Mouse (Mus musculus) cerebellum, adult 8-10 months (tissue): Measurements from ENCODE around the gene Srgap1.
"Not testable (repeated sequence)": the region's sequence is repeated elsewhere in the genome, so short reads cannot be mapped to it uniquely, and the experiment has no call there.

Experiments used
- DNase-seq: peaks from one replicate; pipeline ENCODE4 v3.0.0; 2022

Srgap1 gene

DNA sequence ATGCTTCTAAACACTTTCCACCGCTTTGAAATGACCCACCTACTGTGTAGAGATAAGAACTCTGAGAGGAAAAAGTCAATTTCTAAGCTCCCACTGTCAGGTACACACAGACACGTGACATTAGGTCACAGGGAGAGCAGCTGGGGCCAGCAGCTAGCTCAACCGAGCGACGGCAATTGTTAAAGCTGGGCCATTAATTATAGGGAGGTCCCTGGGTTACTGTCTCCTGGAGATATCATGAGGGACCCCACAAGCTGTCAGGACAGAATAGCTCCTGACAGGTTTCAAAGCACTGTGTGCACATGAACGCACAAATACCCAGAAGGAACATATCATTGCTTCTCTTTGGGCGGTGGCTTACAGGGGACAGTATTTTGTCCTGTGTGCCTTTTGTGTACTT lies 229.1 kb downstream of the Srgap1 start:
- DNase-seq, result no peak

DNA sequence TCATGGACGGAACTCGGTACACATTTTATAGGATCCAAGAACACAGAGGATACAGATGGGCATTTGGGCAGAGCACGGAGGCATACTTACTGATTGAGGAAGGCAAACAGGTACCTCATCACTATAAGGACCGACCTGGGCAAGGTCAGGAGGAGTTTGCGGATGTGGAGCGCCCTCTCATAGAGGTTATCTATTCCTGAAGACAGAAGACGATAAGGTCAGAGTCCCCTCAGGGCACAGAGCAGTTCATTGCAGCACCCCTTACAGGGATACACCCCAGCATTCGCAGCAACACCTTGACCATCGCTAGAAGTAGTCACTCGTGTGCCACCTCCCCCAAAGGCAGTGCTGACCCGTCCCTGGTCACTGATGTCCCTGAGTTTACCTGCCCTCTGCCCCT lies 239.3 kb downstream of the Srgap1 start:
- no peak for DNase-seq

DNA sequence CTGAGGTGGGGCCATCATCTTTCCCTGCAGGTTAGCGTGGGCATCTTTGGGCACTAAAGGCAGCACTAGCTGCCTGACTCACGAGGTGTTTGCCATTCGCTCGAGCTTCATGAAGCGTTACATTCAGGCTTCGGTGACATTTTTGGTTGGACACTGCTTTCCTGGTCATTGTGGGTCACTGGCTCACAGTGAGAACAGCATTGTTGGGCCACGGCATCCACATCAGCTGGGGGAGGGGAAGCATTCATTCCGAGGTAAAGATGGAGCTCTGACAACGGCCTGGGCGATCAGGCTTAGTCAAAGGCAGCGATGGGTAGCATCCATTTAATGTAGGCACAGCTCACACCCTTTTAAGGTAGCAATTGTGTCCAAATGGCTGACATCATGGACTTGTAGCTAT lies 240.3 kb downstream of the Srgap1 start:
- DNase-seq, result no peak

DNA sequence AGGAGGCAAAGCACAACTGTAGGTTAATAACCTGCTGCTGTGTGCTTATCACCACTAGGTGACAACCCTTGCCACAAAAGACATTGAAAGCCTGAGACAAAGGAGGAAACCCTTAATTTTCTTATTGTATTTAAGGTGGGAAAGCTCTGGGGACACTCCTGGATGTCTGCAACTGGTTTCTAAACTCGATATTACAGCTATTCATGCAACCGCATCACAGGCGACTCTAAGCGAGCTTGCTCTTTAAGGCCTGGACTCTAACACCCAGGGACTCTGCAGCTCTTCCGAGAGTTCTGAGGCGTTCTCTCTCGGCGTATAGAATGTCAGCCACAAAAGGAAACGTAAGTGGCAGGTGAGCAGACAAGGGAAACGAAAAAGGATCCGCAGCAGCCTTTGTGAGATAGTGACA lies 241.2 kb downstream of the Srgap1 start:
- no peak for DNase-seq

DNA sequence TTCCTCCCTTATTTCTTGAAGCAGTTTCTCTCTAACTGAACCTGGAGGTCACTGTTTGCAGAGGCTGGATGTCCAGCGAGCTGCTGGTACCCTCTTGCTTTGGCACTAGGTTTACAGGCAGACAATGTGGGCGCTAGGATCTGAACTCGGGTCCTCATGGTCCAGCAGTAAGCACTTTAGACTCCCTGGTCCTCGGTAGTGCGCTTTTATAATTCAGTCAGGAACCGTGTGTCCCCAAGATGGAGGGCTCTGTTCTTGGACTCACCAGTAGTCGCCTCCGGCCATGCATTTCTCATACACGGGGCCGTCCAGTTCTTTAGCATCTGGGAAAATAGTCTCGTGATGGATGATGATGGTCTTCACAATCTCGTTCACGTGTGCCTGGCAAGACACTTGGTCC lies 242.6 kb downstream of the Srgap1 start:
- no peak for DNase-seq

DNA sequence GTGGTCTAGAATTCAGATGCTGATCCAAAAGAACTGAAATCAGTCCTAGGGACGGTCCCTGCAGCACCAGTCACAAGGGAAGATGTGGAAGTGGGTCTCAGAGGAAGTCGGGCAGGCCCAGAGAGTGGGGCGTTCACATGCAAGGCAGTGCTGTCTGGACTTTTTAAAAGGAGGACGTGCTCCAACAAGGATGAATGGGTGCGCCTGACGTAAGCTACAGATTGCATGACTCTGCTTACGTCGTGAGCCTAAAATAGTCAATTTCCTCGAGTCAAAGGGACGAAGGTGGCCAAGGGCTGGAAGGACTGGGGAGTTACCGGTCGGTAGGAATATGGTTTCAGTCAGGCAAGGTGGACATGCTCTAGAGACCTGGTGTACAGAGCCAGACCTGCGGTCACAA lies 247.1 kb downstream of the Srgap1 start:
- no peak for DNase-seq

DNA sequence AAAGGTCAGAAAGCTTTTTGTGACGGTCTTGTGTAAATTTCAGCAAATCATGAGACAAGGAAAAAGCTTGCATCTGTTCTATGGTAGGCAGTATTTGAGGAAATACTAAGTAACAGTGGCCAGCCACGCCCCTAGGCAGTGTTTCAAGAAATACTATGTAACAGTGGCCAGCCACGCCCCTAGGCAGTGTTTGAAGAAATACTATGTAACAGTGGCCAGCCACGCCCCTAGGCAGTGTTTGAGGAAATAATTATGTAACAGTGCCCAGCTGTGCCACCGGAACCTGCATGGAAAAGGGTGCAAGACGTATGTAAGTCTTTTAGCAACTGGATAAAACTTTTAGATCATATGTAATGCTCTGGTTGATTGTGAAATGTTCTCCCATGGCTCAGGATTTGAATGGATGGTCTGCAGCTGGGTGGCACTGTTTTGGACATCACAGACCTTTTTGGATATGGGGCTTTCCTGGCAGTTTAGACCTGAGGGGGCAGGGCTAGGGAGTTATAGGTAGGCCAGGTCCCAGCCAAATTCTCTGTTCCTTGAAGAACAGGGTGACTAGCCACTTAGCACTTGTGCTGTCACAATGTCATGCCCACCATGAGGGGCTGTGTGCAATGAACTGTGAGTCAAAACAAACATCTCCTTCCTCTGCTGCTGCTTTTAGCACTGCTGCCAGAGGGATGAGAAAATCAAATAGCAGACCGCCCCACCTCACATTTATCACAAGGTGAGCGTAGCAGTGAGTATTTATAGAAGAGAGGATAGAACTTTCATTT lies 250.9 kb downstream of the Srgap1 start:
- no peak for DNase-seq

DNA sequence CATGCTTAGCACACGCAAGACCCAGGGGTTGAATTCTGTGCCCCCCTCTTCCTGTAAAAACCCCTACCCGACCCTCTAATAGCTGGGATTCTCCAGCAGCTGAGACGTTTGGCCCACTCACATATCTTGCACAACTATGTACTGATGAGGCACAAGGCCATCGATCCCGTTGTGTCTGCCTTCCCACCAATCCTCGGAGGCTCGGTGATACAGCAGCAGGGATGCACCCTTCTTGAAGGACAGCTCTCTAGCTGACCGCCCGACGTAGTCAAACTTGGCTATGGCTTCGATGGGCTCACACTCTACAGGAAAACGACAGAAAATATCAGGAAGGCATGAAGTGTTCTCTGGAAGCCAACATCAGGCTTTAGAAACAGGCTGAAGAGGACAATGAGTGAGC lies 252.6 kb downstream of the Srgap1 start:
- no peak for DNase-seq

DNA sequence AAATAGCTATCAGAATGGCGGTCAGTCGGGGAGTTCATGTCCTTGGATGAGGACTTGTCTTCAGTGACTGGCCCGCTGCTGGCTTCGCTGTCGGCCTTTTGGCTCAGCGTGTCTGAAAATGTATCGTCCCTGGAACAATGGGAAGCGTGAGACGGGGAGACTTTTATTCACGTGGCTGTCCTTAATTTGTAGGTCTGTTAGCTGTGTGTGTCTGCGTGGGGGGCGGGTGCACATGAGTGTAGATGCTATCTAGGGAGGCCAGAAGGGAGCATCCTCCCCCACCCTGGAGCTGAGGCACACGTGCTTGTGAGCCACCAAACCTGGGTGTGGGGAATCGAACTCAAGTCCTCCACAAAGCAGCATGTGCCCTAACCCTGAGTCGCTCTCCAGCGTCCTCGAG lies 254.5 kb downstream of the Srgap1 start:
- no peak for DNase-seq

DNA sequence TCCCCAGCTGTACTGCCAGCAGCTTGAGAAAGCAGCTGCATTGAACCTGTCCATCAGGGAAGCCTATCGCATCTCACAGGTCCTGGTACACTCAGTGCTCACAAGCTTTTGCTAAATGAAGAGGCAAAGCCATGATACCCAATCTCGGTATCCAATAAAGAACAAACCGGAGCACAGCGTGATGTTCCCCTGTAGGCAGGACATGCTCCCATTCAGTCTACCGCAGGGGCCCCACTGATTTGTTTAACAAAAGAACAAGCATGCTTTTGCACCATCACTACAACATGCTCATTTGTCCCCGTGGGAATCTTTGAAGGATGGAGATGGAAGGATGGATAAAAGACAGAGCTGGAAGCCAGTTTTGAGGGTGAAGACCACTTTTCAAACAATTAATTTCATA lies 257.0 kb downstream of the Srgap1 start:
- DNase-seq, result no peak

DNA sequence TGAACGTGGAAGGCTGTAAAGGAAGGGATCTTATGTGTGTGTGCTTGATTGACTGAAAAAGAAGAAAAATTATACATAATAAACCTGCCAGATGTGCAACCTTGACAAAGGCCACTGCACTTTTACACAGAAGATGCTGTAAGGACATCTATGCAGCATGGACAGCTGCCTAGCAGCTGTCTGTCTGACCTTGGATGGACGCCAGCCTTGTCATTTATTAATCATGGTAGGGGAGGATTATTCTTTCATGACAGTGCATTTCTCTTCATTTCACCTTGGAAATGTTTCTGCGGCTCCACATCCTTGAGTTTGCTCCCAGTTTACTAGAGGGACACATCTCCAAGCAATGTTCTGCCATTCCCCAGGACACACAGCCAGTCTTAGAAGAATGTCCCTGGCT lies 258.6 kb downstream of the Srgap1 start:
- DNase-seq, result no peak

DNA sequence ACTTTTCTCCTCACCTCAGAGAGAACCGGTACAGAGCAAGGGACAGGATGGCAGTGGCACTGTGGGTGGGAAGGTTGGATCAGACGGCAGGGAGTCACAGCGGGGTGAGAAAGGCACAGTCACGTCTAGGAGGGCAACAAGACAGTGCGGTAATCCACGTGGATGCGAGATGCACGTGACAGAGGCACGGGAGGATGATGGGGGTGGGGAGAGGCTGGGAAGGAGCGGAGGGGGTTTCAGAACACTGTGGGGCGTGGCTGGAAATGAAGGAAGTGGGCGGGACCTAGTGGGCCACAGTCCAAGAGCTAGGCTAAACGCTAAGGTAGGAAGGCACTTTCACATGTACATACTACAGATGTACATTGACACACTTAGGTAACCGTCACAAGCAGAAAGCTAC lies 266.0 kb downstream of the Srgap1 start:
- DNase-seq, result no peak

DNA sequence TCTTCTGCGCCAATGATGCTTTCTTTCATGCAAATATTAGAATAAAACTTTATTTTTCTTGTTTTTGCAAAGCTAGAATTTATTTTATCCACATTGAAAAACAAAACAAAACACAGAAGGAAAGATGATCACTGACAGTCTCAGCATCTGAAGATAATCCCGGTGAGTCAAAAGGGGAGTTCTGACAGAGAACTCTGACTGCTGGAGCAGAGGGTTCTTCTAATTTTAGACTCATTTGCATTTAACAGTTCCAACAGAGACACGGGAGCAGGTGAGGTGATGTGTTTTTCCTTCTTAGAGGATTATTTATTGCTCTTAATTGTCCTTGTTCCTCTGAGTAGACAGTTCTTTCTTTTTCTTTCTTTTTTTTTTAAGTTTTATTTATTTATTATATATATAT lies 271.1 kb downstream of the Srgap1 start:
- no peak for DNase-seq

DNA sequence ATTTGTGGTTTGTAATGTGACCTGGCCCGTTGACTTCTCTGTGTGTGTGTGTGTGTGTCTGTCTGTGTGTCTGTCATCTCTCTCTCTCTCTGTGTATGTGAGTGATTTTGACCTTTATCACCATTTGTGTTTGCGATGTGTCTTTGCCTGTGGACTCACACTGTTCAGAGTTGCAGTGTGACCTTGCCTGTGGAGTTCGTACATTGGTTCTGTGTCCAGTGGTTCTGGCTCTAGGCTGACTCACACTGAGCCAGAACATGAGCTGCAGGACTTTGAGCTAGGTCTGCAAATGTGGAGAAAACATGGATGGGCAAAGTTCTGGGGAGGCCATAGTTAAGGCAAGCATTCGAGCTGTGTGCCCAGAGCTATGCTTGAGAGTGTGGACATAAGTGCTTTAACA lies 273.3 kb downstream of the Srgap1 start:
- no peak for DNase-seq

DNA sequence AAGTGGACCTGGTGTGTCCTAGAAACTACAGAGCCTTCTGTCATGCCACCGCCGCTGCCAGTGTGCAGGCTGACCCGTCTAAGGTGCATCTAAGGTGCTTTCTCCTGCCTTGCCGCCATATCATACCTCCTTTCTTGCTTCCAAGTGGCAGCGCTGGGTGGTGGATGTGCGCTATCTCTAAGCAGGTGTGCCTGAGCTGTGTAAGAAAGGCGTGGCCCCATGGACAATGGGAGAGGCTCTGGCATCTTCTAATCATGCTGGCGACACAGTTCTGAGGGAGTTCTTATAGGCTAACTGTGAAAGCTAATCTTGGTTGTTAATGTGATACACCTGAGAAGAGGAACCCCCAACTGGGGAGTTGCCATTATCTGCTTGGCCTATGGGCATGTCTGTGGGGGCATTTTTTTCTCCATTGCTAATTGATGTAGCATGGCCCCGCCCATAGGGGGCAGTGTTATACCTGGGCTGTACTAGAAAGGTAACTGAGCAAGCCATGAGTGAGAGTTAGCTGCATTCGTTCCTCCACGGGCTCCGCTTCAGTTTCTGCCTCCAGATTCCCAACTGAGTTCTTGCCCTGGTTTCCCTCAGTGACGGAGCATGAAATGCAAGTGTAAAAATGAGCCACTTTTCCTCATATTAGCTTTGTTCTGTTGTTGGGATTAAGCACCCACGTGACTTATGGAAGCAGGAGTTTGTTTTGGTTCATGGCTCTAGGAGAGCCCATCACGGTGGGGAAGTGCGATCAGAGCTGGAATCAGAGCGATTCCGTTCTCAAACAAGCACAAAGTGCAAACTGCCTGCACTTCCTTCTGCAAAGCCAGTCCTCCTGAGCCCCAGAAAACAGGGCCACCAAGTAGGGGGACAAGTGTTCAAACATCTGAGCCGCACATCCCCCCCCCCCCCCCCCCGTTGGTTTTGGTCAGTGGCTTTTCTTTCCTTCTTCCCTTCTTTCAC lies 276.2 kb downstream of the Srgap1 start:
- DNase-seq, result no peak

DNA sequence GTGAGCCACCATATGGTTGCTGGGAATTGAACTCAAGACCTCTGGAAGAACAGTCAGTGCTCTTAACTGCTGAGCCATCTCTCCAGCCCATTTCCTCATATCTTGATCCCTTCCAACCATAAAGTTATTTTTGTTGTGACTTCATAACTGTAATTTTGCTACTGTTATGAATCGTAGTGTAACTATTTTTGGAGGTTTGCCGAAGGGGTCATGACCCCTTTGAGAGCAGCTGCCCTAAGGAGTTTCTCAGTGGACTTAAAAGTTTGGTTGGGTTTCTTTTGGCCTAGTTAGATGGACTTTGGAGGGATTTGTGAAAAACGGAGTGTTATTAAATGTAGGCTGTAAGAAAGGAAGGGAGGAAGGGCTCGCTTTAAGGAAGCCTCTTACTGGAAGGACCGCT lies 277.4 kb downstream of the Srgap1 start:
- DNase-seq, result no peak

DNA sequence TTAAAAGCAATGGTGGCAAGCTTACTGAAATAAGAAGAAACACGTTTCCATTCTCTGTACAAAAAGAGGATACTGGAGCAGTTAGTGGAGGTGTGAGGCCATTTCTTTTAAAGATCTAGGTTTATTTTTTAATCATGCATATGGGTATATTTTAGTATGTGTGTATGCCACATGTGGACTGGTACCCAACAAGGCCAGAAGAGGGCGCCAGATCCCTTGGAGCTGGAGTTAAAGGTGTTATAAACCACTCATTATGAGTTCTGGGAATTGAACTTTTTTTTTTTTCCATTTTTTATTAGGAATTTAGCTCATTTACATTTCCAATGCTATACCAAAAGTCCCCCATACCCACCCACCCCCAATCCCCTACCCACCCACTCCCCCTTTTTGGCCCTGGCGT lies 279.8 kb downstream of the Srgap1 start:
- DNase-seq, result not testable (repeated sequence)

DNA sequence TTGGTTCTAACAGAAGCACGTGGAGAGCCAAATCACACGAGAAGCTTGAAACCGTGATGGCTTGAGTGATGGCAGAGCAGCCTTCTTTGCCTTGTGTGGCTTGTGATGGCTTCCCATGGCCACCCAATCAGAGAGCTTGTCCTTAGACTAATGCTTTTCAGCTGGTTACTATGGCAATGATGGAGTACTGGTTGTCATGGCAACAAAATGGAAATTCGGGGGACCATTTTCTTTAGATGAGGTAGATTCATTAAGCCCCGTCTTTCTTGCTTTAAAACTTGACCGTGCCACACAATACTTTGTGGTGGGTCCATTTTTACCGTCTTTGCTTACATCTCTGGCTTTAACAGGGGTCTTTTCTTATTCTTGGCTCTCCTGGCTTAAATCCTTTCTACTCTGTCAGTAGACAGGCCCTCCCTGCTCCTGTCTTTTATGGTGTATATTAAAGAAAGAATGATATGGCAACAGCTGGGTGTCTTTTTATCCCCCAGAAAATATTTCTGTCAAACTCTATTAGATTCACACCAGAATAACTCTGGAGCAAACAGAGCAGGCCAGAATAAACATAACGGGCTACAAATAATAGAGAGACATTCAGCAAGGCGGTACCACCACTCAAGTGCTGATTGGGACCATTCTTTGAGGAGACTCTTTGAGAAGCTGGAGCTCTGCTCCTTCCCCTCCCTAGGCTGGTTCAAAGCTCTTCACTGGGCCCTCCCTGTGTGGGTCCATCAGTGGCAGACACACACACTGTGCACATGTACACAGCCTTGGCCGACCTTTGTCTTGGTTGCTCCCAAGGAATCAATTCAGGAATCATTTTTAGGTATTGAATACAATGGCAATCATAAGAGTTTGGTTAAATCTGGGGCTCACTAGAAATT lies 281.7 kb downstream of the Srgap1 start:
- DNase-seq, result no peak

DNA sequence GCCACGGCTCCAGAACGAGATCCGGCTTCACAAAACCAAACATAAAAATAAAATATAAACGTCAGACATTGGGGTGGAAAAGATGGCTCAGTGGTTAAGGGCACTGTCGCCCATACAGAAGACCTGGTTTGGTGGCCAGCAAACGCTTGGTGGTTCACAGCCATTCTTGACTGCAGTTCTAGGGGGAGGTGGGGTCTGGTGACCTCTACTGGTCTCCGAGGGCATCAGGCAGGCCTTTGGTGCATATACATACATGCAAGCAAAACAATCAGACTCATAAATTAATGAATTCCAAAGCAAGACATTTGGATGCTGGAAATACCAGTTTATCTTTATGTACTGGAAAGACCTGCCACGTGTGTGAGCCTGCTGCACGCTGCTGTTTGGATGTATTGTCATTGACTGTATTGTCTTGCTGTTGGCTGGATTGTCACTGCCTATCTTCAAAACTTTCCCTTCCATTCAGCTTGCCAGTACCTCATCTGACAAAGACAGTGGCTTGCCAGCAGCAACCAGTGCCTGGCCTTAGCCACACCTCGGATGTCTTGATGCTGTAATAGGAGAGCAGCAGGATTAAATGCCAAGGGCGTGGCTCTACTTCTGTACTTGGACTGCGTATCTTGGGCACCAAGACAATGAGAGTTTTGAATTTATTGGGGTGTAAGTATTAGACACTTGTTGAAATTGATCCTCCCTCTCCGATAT lies 282.5 kb downstream of the Srgap1 start:
- no peak for DNase-seq

DNA sequence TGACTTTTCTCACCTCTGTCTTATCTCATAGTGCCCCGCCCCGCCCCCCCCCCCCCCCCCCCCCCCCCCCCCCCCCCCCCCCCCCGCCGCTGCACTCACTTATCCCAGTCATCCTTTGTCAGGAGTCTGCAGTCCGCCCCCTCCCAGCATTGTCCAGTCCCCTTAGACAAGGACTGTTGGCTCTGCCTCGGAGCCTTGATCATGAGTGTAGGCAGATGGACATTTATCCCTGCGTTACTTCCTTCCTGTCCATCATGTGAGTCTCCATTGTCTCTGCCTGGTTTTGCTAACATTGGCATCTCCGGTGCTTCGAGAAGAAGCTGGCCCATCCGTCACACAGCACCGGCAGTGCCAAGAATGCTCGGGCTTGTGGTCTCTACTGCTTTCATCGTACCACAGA lies 283.9 kb downstream of the Srgap1 start:
- no peak for DNase-seq

DNA sequence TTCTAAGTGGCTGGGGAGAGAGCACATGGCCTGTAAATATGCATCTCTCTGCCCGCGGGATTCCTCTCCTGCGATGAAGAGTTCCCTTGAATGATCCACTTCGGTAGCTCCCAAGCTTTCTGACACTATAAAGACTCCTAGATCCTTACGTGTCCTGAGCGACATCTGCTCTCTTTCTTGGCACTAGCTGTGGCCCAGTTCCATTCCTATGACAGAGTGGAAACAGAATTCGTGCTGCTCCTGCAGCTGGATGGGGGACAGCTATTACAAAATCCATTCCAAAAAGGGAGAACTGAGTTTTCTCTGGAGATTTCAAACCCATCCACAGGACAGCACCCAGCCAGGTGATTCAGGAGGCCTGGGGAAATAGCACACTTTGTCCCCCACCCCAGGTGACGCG lies 285.0 kb downstream of the Srgap1 start:
- DNase-seq, result no peak

DNA sequence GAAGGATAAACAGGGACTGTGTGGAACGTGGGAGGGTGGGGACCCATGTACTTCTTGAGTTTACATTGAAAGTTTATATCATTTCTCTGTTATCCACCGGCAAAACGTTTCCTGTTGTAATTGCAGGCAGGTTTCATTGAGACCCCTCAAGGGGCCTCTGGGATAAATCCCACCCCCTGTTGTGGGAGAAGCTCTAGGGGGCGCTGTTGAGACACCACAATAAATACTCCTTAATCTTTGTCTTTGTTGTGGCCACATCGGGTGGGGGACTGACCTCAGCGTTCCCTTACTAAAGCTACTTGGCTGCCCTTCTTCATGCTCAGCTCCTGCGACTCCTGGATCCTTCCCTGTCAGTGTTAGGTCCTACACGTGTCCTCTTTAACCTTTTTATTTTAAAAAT lies 288.0 kb downstream of the Srgap1 start:
- DNase-seq, result no peak

DNA sequence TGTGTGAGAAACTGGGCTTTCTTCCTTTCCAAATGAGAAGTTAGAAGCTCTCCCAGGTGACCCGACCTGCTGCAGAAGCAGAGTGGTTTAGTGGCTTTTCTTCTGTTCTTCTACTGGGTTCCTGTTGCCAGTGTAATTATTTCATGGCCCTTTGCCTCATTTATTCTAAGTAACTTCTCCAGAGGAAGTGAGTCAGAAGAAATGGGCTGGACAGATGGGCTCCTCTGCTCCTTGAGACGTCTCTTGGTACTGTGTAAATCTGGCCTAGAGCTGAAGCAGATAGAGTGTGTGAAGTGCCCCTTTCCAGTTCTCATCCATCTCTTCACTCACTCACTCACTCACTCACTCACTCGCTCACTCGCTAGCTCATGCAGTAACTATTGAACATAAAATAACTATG lies 290.4 kb downstream of the Srgap1 start:
- DNase-seq, result no peak
